Mouse (Mus musculus): ENCODE results near the gene Cbfa2t3. TPM values are rescaled to one million over a fixed set of nuclear protein-coding genes. Genes with fewer than 3 reads are reported as not detected.

The Cbfa2t3 gene
- total and polyA plus RNA-seq, 3 experiments = 10.5 to 102 TPM; not detected in 1

DNA sequence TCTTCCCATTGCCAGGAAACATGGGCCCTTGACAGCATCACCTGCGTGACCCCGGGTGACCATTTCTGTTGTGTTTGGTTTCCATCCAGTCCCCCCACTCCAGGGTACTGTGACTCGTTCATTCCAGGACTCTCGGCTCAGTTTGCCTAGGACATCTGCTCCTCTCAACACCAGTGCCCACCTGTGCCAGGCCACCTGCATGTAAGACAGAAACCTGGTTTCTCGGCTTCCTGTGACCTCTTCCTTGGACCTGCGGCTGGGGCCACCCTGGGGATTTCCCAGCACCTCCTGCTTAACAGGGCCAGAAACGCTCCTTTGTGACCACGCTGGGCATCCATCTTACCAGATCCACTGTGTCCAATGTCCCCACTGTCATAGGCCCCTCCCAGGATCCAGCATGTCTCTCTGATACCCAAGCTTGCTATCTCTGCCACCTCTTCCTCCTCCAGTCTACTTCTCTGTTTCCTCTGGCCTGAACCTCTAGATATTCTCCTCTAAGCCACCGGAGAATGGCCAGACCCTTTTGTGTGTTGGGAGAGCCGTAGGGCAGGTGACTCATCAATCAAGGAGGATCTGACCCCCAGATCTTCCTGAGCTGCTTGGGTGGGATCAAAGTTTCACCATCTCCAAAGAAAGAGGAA is 19.1 kb upstream of the Cbfa2t3 start (continued):
- no peak for TF ChIP-seq ZNF384 (IDR thresholded peaks at IDR 0.05; ENCODE audit: low read depth, low read length)
- TF ChIP-seq SIN3A (IDR thresholded peaks at IDR 0.05; ENCODE audit: low read length) = peak; percentile 25; the same call in 1 of the 2 replicates
- no peak for TF ChIP-seq HCFC1 (IDR thresholded peaks at IDR 0.05; ENCODE audit: low read depth, low read length)
- peak; percentile 12; the same call in 1 of the 2 replicates for TF ChIP-seq SMC3 (IDR thresholded peaks at IDR 0.05; ENCODE audit: low read depth, low read length)
- TF ChIP-seq RAD21 (IDR thresholded peaks at IDR 0.05; ENCODE audit: low read depth, low read length) = no peak
- TF ChIP-seq MYB (IDR thresholded peaks at IDR 0.05; ENCODE audit: low read depth, low read length) = no peak
- TF ChIP-seq GATA1 (IDR thresholded peaks at IDR 0.05; ENCODE audit: low read depth, low read length) = peak; percentile 77
- no peak for TF ChIP-seq E2F4 (IDR thresholded peaks at IDR 0.05; ENCODE audit: borderline replicate concordance, low read depth, low read length)
- TF ChIP-seq MYC (IDR thresholded peaks at IDR 0.05; ENCODE audit: low read depth, low read length) = 0 out of 2 replicates have a peak, but pooled peaks have one; percentile 14
- TF ChIP-seq CHD1 (IDR thresholded peaks at IDR 0.05; ENCODE audit: low read depth, low read length) = no peak
- no peak for TF ChIP-seq MEF2A (IDR thresholded peaks at IDR 0.05; ENCODE audit: extremely low read depth, insufficient replicate concordance, low read depth, low read length, poor library complexity, severe bottlenecking)
- TF ChIP-seq POLR2A (IDR thresholded peaks at IDR 0.05; ENCODE audit: control insufficient read depth in 1 of 2, insufficient read depth in 1 of 2, low read depth in 1 of 2, low read length in 2 of 2, poor library complexity in 1 of 2) = peak in 1 of 2 experiments; percentile 42; a peak in 1 of 4 replicates
- peak; percentile 31; the same call in 1 of the 2 replicates for TF ChIP-seq USF1 (IDR thresholded peaks at IDR 0.05; ENCODE audit: low read depth, low read length)
- TF ChIP-seq RCOR1 (IDR thresholded peaks at IDR 0.05; ENCODE audit: low read depth, low read length) = peak; percentile 54; the same call in 1 of the 2 replicates
- no peak for TF ChIP-seq NRF1 (IDR thresholded peaks at IDR 0.05; ENCODE audit: insufficient read depth, low read depth, low read length, poor library complexity, severe bottlenecking)
- TF ChIP-seq BHLHE40 (IDR thresholded peaks at IDR 0.05; ENCODE audit: borderline replicate concordance, low read depth, low read length) = no peak
- no peak; the same call in 1 of the 2 replicates for TF ChIP-seq MAZ (IDR thresholded peaks at IDR 0.05; ENCODE audit: low read depth, low read length)

DNA sequence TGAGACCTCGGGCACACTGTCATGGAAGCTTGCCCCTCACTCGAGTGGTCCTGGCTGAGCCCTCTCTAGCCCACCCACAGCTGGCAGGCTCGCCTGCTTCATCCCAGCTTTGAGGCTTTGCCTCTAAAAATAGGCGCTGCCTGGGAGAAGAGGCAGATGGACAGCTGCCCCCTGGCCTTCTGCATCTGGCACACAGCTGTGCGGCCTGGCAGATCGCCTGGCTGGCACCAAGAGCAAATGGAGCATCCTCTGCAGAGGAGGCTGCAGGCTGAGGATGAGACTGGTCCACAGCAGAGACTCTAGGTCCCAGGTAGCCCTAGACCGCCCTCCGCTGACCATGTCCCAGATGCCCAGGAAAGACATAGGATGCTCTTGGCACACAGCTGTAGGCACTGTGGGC is 17.7 kb upstream of the Cbfa2t3 start:
- H3K27ac ChIP-seq (ENCODE audit: control insufficient read depth, low read depth, low read length) = no peak overlapping the region
- H3K36me3 ChIP-seq (ENCODE audit: control insufficient read depth in 1 of 2, insufficient read depth in 2 of 2, low read length in 2 of 2) = peaks cover 0 to 55% of the 10 kb centered on the region in 2 experiments; a peak in 2 of 4 replicates
- no peaks in the 10 kb centered on the region for H3K9me3 ChIP-seq (replicated peaks; ENCODE audit: insufficient read depth, low read length)
- no peak for TF ChIP-seq MAFK (IDR thresholded peaks at IDR 0.05; ENCODE audit: borderline replicate concordance, low read depth, low read length)
- no peak for TF ChIP-seq KAT2A (conservative IDR thresholded peaks at IDR 0.05; ENCODE audit: low read depth, low read length)
- TF ChIP-seq ZC3H11A (IDR thresholded peaks at IDR 0.05; ENCODE audit: low read depth, low read length) = no peak
- DNase-seq (ENCODE audit: low read depth, low spot score) = no peak
- H3K27me3 ChIP-seq (ENCODE audit: control insufficient read depth in 1 of 2, insufficient read depth in 2 of 2, low read length in 2 of 2) = no peaks in the 10 kb centered on the region
- H3K4me1 ChIP-seq (ENCODE audit: control insufficient read depth in 1 of 2, insufficient read depth in 2 of 2, low read length in 2 of 2) = peaks cover 30 to 62% of the 10 kb centered on the region in 2 experiments
- H3K4me3 ChIP-seq (ENCODE audit: control insufficient read depth in 1 of 2, insufficient read depth in 1 of 2, low read depth in 2 of 2, low read length in 2 of 2) = no peak overlapping the region
- H3K9ac ChIP-seq (ENCODE audit: control insufficient read depth, low read depth, low read length, poor library complexity, severe bottlenecking) = no peak overlapping the region
- H3K79me2 ChIP-seq (ENCODE audit: control insufficient read depth, insufficient read depth, low read length, poor library complexity) = no peaks in the 10 kb centered on the region; the same call in 1 of the 2 replicates

All from MEL (cell line).